Mouse (Mus musculus) lung, adult 2 months (tissue): ENCODE measurements around the gene Ttll5. TPM values are rescaled to one million over a fixed set of nuclear protein-coding genes. Genes with fewer than 3 reads are reported as not detected.
A peak's percentile ranks its signal among the peaks of the same experiment; 100 is the strongest.

ENCODE experiments used
- DNase-seq: peaks from one replicate; pipeline ENCODE4 v3.0.0; 2022
- H3K4me1 ChIP-seq: fragments of 200-500 bp; 2 replicates; pipeline ENCODE4 v1.6.1; 2011; ENCODE audit warnings: low read length; ENCODE audit not compliant: control insufficient read depth, insufficient read depth
- H3K4me3 ChIP-seq: fragments of 200-500 bp; replicated peaks from 2 replicates; pipeline ENCODE3; 2011; ENCODE audit warnings: low read depth, mild to moderate bottlenecking, control low read depth, low read length; ENCODE audit errors: extremely low read depth
- CTCF ChIP-seq: fragments of 200-500 bp; IDR thresholded peaks from 2 replicates; pipeline ENCODE4 v1.5.1; 2011; ENCODE audit warnings: mild to moderate bottlenecking, low read length, control low read depth; ENCODE audit not compliant: insufficient read depth
- POLR2A ChIP-seq: fragments of 200-500 bp; IDR thresholded peaks from 2 replicates; pipeline ENCODE4 v1.6.1; 2011; ENCODE audit warnings: low read depth, mild to moderate bottlenecking, control low read depth, low read length, borderline replicate concordance; ENCODE audit errors: extremely low read depth
- WGBS: fragments of 180-500 bp; shearing (Covaris S2); methylation state at CpG from one replicate; pipeline ENCODE4 v1.1.7; 2018; 5-methylcytosine and 5-hydroxymethylcytosine counted together
- polyA plus RNA-seq: library from polyadenylated mRNA; depleted of rRNA; stranded (reverse); fragments of >200 nt; gene quantifications from 2 replicates; pipeline ENCODE4 v1.2.3, GENCODE M21; 2012

Ttll5 gene
- polyA plus RNA-seq, 1 experiment, result 11.7 TPM

DNA sequence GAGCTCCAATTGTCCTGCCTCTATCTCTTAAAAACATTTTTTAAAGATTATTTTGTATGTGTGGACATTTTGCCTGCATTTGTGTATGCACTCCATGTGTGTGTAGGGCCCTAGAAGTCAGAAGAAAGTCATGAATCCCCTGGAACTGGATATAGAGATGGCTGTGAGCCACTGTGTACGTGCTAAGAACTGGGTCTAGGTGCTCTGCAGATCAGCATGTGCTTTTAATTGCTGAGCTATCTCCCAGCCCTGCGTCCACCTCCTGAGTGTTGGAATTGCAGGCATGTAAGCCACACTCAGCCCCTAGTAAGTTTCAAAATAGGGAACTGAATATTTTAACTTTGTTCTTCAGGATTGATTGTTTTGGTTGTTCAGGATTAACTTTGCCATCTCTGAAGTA, 10.1 kb downstream of the Ttll5 start:
- no peak for TF ChIP-seq POLR2A
- TF ChIP-seq CTCF, result no peak
- DNase-seq, result no peak
- WGBS, result 96% methylated on average over 2 of the region's 2 CpGs
- H3K4me1 ChIP-seq, result peaks cover 4% of the 10 kb centered on the region; the same call in 1 of the 2 replicates
- no peak overlapping the region for H3K4me3 ChIP-seq

DNA sequence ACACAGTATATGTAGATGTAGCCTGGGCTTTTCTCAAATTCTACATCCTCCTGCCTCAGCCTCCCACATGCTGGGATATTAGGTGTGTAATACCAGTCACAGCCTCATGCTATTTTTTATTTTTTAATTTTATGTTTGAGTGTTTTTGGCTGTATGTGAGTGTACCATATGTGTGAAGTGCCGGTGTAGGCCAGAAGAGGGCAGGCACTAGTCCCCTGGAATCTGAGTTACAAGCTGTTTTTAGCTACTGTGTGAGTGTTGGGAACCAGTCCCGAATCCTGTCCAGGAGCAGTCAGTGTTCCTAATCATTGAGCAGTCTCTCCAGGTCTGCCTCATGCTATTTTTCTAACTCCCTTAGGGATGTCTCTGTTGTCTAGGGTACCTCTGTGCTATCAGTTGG, 13.3 kb downstream of the Ttll5 start:
- WGBS, result 88% methylated on average over 2 of the region's 2 CpGs
- no peak overlapping the region for H3K4me3 ChIP-seq
- DNase-seq, result no peak
- no peak for TF ChIP-seq CTCF
- no peak for TF ChIP-seq POLR2A
- H3K4me1 ChIP-seq, result no peaks in the 10 kb centered on the region

DNA sequence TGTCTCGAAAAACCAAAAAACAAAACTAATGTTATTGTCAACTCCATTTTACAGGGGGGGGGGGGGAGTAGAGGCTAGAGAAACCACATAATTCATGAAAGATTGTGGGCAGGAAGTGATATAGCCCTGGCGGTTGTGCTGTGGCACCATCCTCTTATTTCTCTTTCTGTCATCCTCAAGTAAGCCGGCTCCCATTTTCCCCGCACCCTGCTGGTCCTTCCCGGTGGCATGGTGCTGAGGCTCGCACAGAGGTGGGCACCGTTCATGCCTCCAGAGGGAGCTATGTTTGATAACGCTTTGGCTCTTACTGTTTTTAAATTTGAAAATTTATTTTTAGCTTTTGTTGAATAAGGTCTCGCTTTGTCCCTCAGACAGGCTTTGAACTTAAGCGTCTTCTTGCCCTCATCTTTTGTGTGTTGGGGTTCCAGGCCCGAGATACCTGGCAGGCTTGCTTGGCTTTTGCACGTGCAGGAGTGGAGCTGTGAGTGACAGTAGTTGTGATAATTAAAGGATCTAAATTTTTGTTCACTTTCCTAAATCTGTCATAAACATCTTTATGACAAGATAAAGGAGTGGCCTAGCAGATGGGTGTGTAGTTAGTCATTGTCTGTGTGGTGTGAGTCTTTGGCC, 15.0 kb downstream of the Ttll5 start:
- DNase-seq, result no peak
- no peak overlapping the region for H3K4me3 ChIP-seq
- 87% methylated on average over 12 of the region's 12 CpGs for WGBS
- TF ChIP-seq CTCF, result no peak
- TF ChIP-seq POLR2A, result no peak
- no peaks in the 10 kb centered on the region for H3K4me1 ChIP-seq

GRCm38 (mm10) chr12:85848164-85848958, 23.9 kb downstream of the Ttll5 start:
- H3K4me1 ChIP-seq, result no peaks in the 10 kb centered on the region
- 74% methylated on average over 7 of the region's 7 CpGs for WGBS
- peak; percentile 36 for DNase-seq
- no peak overlapping the region for H3K4me3 ChIP-seq
- peak; percentile 87 for TF ChIP-seq CTCF
- TF ChIP-seq POLR2A, result no peak

DNA sequence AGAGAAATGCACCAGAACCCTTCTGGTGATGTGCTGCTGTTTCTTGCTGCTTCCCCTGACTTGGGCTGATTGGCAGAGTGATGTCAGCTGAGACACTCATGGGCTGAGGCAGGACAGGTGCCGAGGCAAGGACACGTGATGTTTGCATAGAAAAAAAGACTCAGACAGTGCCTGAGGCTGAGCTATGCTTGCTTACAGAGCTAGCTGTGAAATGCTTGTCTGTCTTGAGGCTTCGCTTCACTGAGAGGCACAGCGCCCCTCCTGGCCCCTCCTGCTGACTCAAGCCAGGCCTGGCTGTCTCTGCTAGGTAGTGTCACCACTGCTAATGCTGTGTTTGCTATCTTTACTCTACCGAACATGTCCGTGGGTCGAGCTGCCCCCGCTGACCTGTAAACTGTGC, 26.2 kb downstream of the Ttll5 start:
- TF ChIP-seq CTCF, result no peak
- no peak for TF ChIP-seq POLR2A
- H3K4me1 ChIP-seq, result no peaks in the 10 kb centered on the region
- no peak overlapping the region for H3K4me3 ChIP-seq
- DNase-seq, result no peak
- 83% methylated on average over 8 of the region's 8 CpGs for WGBS

- no peak for TF ChIP-seq POLR2A
- no peak for TF ChIP-seq CTCF
- H3K4me3 ChIP-seq, result no peak overlapping the region
- H3K4me1 ChIP-seq, result no peaks in the 10 kb centered on the region
- DNase-seq, result no peak
- 73% methylated on average over 4 of the region's 4 CpGs for WGBS
These were observed 29.4 kb downstream of the Ttll5 start for GRCm38 (mm10) chr12:85853836-85854235.

- WGBS, result 47% methylated on average over 1 of the region's 1 CpGs
- no peak overlapping the region for H3K4me3 ChIP-seq
- no peaks in the 10 kb centered on the region for H3K4me1 ChIP-seq
- no peak for TF ChIP-seq CTCF
- TF ChIP-seq POLR2A, result no peak
- no peak for DNase-seq
These were observed 29.8 kb downstream of the Ttll5 start for GRCm38 (mm10) chr12:85854271-85854670.

DNA sequence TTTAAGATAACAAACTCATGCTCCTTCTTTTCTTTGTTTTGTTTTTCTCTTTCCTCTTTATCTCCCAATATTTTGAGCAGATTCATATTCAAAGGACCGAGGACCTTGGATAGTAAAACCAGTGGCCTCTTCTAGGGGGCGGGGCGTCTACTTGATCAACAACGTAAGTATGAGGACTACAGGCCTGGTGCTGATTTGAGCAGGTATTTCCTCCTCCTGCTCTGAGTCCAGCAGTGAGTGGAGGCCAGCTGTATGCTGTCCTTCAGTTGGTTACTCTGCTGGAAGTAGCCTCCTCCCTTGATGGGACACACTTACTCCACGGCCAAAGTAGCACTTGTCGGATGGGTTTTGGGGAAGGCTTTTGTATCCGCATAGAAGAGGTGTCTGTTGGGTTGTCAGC, 32.8 kb downstream of the Ttll5 start:
- 80% methylated on average over 7 of the region's 7 CpGs for WGBS
- TF ChIP-seq POLR2A, result no peak
- TF ChIP-seq CTCF, result no peak

GRCm38 (mm10) chr12:85859111-85859510, 34.7 kb downstream of the Ttll5 start:
- no peak for TF ChIP-seq POLR2A
- TF ChIP-seq CTCF, result no peak
- no peak overlapping the region for H3K4me3 ChIP-seq
- 63% methylated on average over 3 of the region's 3 CpGs for WGBS
- H3K4me1 ChIP-seq, result no peaks in the 10 kb centered on the region
- no peak for DNase-seq

More for the DNA sequence above, 32.8 kb downstream of the Ttll5 start:
- no peaks in the 10 kb centered on the region for H3K4me1 ChIP-seq
- no peak for DNase-seq
- H3K4me3 ChIP-seq, result no peak overlapping the region
